Mouse (Mus musculus): ENCODE results near the gene Zan.
A peak's percentile ranks its signal among the peaks of the same experiment; 100 is the strongest.

The Zan gene

DNA sequence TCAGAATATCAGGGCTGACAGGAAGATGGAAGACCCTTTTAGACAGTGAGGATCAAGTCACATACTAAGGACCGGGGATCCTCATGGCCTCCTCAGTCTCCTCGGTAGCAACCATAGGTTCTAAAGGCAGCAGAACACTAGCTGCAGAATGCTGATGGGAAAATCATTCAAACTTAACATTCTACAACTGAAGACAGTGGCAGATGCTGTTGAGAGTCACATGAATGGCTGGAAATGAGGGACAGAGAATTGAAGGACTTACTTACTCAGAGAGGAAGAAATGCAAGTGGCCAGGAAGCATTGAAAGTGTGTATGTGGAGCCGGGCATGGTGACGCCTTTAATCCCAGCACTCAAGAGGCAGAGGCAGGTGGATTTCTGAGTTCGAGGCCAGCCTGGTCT, at the start of gene Zan:
Gene Zan (minus strand): TSS at position 101 of the 400 bp plus-strand sequence.
- no peak for DNase-seq (ENCODE audit: low read depth, low spot score)

DNA sequence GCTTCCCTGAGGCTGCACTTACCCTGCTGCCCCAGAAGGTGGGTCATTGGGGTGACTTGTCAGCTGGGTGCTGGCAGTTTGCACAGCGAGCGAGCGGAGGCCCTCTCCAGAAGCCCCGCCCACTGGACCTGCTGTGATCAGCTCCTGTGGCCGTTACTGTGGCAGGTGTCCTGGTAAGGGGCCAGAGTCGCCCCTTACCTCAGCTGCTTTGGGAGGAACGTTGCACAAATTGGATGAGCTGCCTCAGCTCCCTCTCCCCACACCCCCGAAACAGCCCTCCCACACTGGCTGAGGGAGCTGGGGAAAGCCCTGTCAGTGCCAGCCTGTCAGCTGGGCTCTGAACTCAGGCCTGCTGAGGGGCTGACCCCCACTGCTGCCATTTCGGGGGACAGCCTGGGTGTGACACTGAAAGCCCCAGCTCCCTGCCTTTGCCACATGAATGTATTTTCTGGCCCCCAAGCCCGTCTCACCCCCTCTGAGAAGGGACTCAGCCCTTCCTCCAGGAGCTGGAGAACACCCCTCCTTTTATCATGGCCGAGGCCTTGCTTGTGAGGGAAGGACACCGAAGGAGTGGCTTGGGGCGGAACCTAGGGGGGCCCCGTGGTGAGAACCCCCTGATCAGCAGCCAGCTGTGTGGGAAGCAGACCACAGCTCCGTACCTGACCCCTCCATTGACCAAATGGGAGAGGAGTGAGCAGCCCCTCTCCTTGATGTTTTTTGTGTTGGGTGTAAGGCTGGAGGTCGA, 49.5 kb upstream of the Zan start:
- DNase-seq (ENCODE audit: low read depth, low spot score) = peak; percentile 59

DNA sequence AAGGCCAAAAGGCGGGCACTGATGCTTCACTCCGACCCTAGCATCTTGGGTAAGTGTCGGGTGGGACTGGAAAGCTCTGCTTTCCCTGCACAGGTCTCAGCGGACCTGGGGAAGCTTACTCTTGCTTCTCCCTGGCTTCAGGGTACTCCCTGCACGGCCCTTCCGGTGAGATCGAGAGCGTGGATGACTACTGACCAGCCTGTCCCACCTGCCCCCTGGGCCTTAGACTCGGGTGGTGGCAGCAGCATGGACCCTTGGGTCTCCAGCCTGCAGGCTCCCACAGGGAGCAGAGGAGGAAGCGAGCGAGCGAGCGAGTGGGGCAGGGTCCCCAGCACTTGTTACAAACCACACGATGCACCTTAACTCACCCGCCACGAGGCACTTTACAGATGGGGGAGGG, 48.6 kb upstream of the Zan start:
- no peak for DNase-seq (ENCODE audit: low read depth, low spot score)

DNA sequence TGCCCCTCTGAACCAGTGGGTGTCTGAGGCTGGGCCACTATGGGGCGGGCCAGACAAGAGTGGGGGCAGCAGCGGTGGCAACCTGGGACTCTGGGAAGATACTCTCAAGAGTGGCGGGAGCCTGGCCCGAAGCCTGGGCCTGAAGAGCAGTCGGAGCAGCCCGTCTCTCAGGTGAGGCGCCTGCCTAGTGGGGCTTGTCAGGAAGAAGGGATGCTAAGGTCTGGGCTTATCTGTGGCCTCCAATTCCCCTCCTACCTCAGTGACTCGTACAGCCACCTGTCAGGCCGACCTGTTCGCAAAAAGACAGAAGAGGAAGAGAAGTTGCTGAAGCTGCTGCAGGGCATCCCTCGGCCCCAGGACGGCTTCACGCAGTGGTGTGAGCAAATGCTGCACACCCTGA, 47.8 kb upstream of the Zan start:
- DNase-seq (ENCODE audit: low read depth, low spot score) = no peak

DNA sequence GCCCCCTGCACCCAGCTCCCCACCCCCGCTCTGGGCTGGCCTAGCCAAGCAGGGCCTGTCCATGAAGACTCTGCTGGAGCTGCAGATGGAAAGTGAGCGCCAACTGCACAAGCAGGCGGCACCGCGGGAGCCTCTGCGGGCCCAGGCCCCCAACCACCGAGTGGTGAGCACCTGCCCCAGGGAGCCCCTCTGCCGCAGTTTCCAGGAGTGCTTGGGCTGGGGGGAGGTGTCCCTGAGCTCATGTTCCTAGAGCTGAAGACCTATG, 47.3 kb upstream of the Zan start:
- no peak for DNase-seq (ENCODE audit: low read depth, low spot score)

DNA sequence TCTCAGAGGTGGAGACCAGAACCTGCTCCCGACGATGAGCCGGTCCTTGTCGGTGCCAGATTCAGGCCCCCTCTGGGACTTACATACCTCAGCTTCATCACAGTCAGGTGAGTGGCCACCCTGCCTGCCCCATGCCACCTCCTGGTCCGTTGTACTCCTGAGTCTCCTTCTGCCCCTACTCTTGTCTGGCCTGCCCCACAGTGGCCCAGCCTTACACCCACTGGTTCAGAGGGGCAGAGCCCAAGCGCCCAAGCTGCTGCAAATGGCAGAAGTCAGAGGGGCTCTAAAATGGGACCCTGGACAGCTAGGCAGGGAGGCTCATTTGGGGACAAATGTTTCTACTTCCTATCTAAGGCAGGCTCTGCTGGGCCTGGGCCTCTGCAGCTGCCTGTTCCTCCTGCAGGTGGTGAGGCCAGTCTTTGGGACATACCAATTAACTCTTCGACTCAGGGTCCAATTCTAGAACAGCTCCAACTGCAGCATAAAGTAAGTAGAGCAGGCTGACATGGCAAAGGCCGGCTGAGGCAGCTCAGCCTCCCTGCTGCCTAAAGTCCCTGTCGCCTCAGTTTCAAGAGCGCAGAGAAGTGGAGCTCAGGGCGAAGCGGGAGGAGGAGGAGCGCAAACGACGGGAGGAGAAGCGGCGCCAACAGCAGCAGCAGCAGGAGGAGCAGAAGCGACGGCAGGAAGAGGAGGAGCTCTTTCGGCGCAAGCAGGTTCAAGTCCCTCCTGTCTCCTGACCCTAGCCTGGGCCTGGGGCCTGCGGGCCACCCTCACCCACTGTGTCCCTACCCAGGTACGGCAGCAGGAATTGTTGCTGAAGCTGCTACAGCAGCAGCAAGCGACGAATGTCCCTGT, 46.8 kb upstream of the Zan start:
- DNase-seq (ENCODE audit: low read depth, low spot score) = peak; percentile 71

DNA sequence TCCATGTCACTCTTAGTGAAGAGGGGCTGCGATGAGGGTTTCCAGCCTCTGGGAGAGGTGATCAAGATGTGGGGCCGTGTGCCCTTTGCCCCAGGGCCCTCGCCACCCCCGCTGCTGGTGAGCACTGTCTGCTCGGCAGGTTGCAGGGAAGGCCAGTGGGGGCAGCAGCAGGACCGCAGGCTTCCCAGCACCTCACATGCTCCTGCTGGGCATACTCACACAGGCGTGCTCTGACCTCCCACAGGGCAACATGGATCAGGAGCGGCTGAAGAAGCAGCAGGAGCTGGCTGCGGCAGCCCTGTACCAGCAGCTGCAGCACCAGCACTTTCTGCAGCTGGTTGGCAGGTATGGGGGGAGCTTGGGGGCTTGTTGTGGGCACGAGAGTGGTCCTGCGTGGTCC, 45.8 kb upstream of the Zan start:
- no peak for DNase-seq (ENCODE audit: low read depth, low spot score)

DNA sequence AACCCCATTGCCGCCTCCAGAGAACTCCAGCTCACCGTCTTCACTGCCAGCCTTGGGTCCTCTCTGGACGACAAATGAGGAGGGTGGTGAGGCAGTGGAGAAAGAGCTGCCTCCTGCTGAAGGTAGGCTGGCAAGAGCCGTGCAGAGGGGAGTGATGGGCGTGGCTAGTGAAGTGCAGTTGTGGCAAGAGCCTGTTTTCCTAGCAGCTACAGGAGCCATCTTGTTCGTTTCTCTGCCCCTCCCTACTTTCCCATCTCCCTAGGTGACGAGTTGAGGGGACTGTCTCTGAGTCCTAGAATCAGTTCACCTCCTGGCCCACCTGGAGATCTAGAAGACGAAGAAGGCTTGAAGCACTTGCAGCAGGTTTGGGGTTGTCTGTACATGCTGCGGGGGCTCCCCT, 45.0 kb upstream of the Zan start:
- no peak for DNase-seq (ENCODE audit: low read depth, low spot score)

DNA sequence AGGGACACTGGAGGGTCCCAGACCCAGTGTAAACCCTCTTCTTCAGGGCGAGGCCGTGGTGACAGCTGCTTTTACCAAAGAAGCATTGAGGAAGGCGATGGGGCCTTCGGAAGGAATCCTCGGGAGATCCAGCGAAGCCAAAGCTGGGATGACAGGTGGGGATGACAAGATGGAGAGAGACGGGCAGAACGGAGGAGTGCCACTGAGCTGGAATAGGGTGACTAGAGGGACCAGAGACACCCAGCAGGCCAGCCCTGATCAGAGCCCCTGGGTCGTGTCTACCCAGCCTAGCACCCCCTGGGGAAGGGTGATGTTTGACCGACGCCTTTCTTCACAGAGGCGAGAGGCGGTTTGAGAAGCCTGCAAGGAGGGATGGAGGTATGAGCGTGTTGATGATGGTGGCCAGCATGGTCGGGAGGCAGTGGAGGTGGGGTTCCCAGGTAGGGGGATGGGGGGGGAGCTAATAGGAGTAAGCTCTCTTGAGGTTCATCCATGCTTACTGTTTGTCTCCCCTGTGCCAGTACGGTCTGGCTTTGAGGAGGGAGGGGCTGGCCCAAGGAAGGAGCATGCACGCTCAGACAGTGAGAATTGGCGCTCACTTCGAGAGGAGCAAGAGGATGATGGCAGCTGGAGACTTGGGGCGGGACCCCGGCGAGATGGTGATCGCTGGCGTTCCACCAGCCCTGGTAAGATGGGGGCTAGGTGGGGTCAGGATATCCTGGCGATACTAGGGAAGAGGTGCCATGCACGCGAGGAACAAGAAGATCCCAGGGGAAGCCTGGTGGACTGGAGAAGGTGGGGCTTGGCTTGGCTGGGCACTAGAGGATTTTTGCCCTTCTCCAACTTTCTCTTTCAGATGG, 43.1 kb upstream of the Zan start:
- DNase-seq (ENCODE audit: low read depth, low spot score) = no peak

DNA sequence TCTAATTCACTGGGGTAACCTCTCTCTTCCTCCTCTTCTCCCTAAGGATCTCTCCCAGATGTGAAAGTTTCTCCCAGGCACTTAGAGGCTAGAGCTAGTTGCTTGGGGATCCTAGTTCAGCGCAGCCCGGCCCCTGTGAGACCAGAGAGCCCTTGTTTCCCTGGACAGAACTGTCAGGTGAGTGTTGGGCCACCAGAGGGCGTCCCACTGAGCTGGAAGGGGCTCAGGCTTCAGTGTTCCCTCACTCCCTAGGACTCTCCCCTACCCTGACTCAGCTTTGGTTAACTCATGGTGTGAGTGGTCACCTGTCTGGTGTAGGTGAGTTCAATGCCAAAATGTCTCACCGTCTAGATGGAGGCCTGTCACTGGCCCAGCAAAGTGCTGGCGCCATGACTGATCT, 41.6 kb upstream of the Zan start, which contains the start of gene Gigyf1:
Gene Gigyf1 (plus strand): TSS at position 113 of the 400 bp plus-strand sequence.
- peak; percentile 49 for DNase-seq (ENCODE audit: low read depth, low spot score)

DNA sequence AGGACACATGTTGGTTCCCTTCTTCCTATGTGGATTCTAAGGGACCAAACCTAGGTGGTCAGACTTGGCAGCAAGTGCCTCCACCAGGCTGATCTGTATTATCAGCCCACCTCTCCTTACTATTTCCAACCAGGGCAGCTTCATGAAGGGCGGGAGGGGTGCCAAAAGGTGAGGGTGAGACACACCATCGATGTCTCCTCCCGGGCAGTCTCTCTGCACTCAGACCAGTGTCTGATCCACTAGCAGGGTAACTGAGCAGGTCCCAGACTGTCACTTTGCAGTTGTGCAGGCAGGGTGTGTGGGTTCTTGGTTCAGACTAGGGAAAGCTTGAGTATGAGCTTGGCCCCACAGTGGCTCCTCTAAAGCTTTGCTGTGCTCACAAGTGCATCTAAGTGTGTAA, 37.9 kb upstream of the Zan start:
- no peak for DNase-seq (ENCODE audit: low read depth, low spot score)

DNA sequence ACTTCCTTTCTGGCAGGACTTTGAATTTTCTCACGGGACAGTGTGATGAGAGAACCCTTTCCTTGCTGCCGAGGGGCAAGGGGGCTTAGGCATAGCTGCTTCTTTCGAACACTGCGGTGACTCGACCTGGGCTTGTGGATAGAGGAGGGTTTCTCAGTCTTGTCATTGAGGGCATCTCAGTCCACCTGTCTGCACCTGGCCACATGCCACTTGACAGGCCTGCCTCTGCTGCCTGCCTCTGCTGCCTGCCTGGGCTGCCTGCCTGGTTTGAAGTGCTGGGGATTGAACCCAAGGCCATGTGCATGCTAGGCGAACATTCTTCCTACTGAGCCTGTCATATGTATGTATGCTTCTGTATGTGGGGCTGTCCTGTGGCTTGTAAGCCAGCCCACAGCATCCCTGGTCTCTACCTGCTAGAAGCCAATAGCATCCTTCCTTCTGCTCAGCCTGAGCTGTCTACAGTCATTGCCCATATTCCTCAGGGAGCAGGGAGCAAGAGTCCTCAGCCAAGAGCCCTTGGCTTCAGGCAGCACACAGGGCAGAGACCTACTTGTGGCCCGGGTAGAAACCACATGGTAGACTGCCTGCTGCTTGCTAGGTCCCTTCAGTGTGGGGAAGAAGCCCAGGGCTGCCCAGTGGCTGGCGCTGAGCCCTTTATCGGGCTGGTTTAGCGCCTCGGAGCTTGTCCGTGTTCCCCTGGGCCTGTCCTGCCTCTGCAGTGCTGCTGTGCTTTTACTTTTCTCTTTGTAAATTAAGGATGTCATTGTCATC, 37.3 kb upstream of the Zan start:
- DNase-seq (ENCODE audit: low read depth, low spot score) = no peak

DNA sequence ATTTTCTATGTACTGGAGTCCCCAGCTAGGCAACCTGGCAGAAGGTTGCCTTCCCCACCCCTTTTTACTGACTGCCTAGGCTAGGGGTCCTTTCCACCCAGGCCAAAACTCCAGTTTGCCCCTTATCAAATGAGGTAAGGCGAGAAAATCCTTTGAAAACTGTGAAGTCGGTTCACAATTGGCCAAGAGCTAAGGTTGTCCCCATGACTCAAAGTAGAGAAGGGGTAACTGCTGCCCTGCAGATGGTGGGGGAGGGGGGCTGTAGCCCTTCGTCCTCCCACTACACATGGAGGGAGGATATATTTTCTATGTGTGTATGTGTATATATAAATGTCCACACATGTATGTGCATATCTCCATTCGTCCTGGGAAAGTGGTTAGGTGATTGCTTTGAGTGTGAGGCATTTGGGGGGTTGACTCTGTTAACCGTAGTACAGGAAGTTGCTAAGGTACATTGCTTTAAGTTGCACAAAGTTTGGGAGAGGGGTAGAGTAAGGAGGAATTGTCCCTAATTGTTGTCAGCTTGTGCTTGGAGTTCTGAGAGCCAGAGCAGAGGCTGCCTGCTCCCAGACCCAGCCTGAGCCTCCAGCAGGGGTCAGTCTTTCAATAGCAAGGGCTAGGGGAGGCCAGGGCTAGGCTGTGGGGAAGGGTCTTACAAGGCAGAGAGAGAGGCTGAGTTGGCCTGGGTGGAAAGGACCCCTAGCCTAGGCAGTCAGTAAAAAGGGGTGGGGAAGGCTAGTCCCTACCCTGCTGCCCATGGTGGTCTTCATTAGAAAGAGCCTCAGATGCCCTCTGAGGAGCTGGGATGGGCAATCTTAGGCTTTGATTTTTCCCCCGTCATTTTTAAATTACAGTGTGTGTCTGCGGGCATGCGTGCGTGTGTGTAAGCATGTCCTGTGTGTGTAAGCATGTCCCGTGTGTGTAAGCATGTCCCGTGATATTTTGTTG, 36.3 kb upstream of the Zan start:
- no peak for DNase-seq (ENCODE audit: low read depth, low spot score)

DNA sequence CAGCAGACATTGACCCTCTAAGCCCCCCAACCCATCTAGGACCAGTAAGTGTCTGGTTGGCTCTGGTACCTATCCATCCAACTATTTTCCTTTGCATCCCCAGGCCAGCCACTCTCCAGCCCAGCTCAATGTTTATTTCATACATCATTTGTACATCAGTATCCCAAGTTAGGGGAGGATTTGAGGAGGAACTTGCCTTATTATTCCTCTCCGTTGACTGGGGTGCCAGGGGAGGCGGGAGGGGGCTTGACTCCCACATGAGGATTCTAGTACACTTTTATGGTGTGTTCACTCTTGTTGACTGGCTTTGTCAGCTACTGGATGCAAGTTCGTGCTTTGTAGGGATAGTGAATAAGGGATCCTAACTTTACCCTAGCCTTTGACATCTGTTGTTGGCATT, 34.8 kb upstream of the Zan start:
- DNase-seq (ENCODE audit: low read depth, low spot score) = no peak

DNA sequence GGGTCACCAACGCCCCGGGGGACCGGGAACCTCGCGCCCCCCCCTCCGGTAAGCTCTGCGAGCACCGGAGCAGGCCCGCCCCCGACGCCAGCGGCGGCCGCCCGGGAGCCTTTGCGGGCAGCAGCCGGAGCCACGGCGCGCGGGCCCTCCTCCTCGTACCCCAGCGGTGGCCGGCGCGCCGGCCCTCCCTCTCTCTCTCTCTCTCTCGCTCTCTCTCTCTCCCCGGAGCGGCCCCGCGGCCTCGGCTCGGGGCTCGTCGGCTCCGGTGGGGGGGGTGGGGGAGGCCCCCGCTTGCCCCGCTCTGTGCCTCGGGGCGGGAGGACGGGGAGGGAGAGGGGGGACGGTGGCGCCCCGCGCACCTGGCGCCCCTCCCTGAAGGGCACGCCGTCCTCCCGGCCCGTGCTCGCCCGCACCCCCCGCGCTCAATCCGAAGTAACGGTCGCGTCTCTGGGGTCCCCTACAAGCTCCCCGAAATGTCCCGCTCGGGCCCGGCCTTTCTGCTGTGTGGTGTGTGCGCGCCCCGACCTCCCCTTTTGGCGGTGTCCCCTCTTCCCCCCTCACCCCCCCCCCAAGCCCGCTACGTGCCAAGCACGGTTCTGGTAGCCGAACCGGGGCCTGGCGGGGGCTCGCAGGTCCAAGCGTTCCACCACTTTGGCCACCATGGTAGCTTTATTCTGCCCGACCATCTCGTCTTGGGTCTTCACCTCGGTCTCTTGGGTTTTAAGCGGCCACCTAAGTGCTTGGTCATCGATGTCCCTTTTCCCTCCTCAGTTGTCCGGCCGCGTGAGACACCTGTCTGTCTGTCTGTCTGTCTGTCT, 33.9 kb upstream of the Zan start:
- DNase-seq (ENCODE audit: low read depth, low spot score) = no peak

DNA sequence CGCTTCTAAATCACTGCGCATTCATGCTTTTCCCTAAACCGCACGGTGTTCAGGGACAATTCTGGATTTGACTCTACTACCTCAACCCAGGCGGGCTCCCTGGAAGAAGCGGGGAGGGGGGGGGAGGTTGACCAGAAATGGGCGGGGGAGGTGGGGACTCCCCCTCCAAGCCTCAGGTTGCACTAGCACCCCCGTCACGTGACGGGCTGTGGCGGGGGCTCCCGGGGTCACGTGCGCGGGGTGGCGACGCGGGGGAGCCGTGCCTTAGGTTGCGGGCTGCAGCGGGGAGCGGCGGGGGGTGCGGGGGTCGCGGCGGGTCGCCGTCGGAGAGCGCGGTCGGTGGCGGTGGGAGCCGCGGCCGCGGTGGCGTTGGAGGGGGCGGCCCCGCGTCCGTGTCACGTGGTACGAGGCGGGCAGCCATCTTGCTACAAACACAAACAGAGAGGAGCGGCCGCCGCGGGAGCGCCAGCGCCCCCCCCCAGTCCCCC, 33.2 kb upstream of the Zan start:
- DNase-seq (ENCODE audit: low read depth, low spot score) = peak; percentile 81

DNA sequence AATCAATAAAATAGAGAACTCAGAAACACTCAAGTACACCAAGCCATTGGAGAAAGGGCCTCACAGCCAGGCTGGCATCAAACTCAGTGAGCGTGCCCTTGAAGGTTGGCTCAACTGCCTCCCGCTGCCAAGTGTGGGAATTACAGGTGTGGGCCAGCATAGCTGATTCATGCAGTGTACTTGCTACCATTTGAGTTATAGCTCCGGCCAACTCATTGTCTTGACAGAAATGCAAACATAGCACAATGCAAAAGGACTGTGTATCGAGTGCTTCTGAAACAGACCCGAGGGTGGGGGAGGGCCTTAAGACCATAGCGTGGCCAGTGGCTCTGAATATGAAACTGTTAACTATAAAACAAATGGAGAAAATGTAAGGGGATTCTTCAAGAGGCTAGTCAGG, 27.2 kb upstream of the Zan start:
- no peak for DNase-seq (ENCODE audit: low read depth, low spot score)

DNA sequence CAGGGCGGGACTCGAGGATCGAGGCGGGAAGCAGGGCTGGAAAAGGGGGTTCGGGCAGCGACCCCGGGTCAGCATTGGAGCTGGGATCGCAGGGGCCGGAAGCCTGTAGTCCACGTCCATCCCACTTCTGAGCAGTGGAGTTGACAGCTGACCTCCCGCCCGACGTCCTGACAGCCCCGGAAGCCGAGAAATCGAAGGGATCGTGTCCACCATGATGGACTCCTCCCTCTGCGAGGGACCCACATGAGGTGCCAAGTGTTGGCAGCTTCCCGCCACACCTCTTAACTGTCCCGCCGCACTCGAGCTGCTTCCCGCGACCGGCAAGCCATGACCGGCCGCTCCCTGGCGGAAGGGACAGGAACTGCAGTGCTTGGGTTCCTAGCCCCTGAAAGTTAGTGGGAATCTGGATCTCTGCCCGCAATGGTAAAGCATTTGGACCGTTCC, 25.8 kb upstream of the Zan start:
- peak; percentile 90 for DNase-seq (ENCODE audit: low read depth, low spot score)

All from brain, adult 2 months (tissue).